Mouse (Mus musculus) bone marrow, adult 2 months (tissue): ENCODE data around the gene Gstt1.

ENCODE experiments used
- CTCF ChIP-seq: fragments of 200-500 bp; IDR thresholded peaks from 2 replicates; pipeline ENCODE4 v1.5.1; 2011; ENCODE audit warnings: low read length, control low read depth; ENCODE audit not compliant: control insufficient read depth, insufficient read depth
- POLR2A ChIP-seq: fragments of 200-500 bp; IDR thresholded peaks from 2 replicates; pipeline ENCODE4 v1.6.1; 2011; ENCODE audit warnings: low read depth, mild to moderate bottlenecking, control low read depth, low read length, borderline replicate concordance; ENCODE audit not compliant: control insufficient read depth

DNA sequence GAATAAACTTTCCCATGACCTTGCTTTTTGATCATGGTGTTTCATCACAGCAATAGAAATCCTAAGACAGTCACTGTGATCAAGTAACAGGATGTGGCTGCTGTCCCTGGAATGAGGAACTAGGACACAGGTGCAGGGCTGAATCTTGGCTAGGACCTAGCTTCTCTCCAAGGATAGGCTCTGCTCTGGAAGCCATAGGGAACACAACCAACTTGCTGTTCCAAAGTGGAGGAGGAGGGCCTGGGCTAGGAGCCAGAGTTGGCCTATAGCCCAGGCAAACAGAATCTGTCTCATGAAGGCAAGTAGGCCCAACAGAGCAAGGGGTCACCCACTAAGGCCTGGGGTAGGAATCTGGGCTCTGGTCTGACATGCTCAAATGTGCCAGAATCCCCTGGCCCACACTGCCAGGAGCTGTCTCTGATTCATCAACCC, 30.1 kb upstream of the Gstt1 start:
- TF ChIP-seq CTCF (no peak), POLR2A (no peak)
